Mouse (Mus musculus) testis, adult 2 months (tissue): ENCODE measurements around the gene Snx18.

Experiments
- CTCF ChIP-seq: fragments of 200-500 bp; IDR thresholded peaks from 2 replicates; pipeline ENCODE4 v1.5.1; 2012; ENCODE audit warnings: low read depth, mild to moderate bottlenecking, inconsistent platforms, low read length, moderate library complexity; ENCODE audit not compliant: control insufficient read depth, insufficient read depth, insufficient replicate concordance
- POLR2A ChIP-seq: fragments of 200-500 bp; IDR thresholded peaks from 2 replicates; pipeline ENCODE4 v1.6.1; 2012; ENCODE audit warnings: low read depth, mild to moderate bottlenecking, inconsistent platforms, low read length, moderate library complexity; ENCODE audit not compliant: control insufficient read depth

- TF ChIP-seq POLR2A (no peak), CTCF (no peak)
Observed at GRCm38 (mm10) chr13:113632506-113632905, 14.1 kb upstream of the Snx18 start.
